Mouse (Mus musculus) left cerebral cortex, adult 8-10 months (tissue): ENCODE measurements around the gene Zfand3. TPM values are rescaled to one million over a fixed set of nuclear protein-coding genes. Genes with fewer than 3 reads are reported as not detected.

Experiments
- DNase-seq, 2 experiments: peaks; one replicate each; pipeline ENCODE4 v3.0.0; 2022; ENCODE audit warnings: low spot score in 2 of 2
- total RNA-seq, 4 experiments: library from RNA; stranded (reverse); gene quantifications; 2 replicates each; pipeline ENCODE4 v1.2.4; 2022

Zfand3 gene
- 100 to 1,000 TPM in 2 of 4 experiments, 10 to 100 TPM in 2; 96.1 to 103 (median 100) TPM for total RNA-seq

- peak; percentile 88 to 91 for DNase-seq
Observed at GRCm38 (mm10) chr17:30004203-30005102, at the start of gene Zfand3. Zfand3 (plus strand) TSS chr17:30004733.

GRCm38 (mm10) chr17:29955880-29956279, 48.7 kb upstream of the Zfand3 start:
- DNase-seq, result no peak

GRCm38 (mm10) chr17:29963730-29964259, 40.7 kb upstream of the Zfand3 start:
- no peak for DNase-seq

- DNase-seq, result no peak
Observed at GRCm38 (mm10) chr17:29965506-29965905, 39.0 kb upstream of the Zfand3 start.

GRCm38 (mm10) chr17:29970037-29970555, 34.4 kb upstream of the Zfand3 start, which contains the start of gene Mdga1:
Mdga1 (minus strand) TSS chr17:29970087.
- DNase-seq, result no peak

GRCm38 (mm10) chr17:29971761-29972432, 32.6 kb upstream of the Zfand3 start:
- no peak for DNase-seq

GRCm38 (mm10) chr17:29973226-29973625, 31.3 kb upstream of the Zfand3 start:
- DNase-seq, result no peak

GRCm38 (mm10) chr17:29975731-29976130, 28.8 kb upstream of the Zfand3 start:
- peak; percentile 78 to 85 for DNase-seq

- no peak for DNase-seq
Observed at GRCm38 (mm10) chr17:29979020-29979419, 25.5 kb upstream of the Zfand3 start.

- no peak for DNase-seq
Observed at GRCm38 (mm10) chr17:29979841-29980240, 24.7 kb upstream of the Zfand3 start.

GRCm38 (mm10) chr17:29981568-29981967, 23.0 kb upstream of the Zfand3 start:
- DNase-seq, result no peak

GRCm38 (mm10) chr17:29983190-29983589, 21.3 kb upstream of the Zfand3 start:
- no peak for DNase-seq

- DNase-seq, result no peak
Observed at GRCm38 (mm10) chr17:29984931-29985330, 19.6 kb upstream of the Zfand3 start.

- DNase-seq, result no peak
Observed at GRCm38 (mm10) chr17:29985534-29985933, 19.0 kb upstream of the Zfand3 start.

- DNase-seq, result no peak
Observed at GRCm38 (mm10) chr17:29988141-29988540, 16.4 kb upstream of the Zfand3 start.

- no peak for DNase-seq
Observed at GRCm38 (mm10) chr17:29989653-29990052, 14.9 kb upstream of the Zfand3 start.

- DNase-seq, result no peak
Observed at GRCm38 (mm10) chr17:29990136-29990535, 14.4 kb upstream of the Zfand3 start.

- DNase-seq, result no peak
Observed at GRCm38 (mm10) chr17:29990845-29991244, 13.7 kb upstream of the Zfand3 start.

- peak in 1 of 2 experiments; percentile 80 for DNase-seq
Observed at GRCm38 (mm10) chr17:29993488-29993887, 11.0 kb upstream of the Zfand3 start.

GRCm38 (mm10) chr17:29994011-29994410, 10.5 kb upstream of the Zfand3 start:
- DNase-seq, result no peak

GRCm38 (mm10) chr17:29994459-29994858, 10.1 kb upstream of the Zfand3 start:
- no peak for DNase-seq

- no peak for DNase-seq
Observed at GRCm38 (mm10) chr17:29995986-29996385, 8.5 kb upstream of the Zfand3 start.
